Mouse (Mus musculus) limb, embryonic 15.5 days (tissue): ENCODE measurements around the gene Chrnb2. TPM values are rescaled to one million over a fixed set of nuclear protein-coding genes. Genes with fewer than 3 reads are reported as not detected.

Experiments used
- ATAC-seq: fragments of 200-750 bp; cut with Nextera tagmentation; 2 replicates; pipeline ENCODE4 v1.8.0; 2017; ENCODE audit warnings: low read depth, moderate TSS enrichment; ENCODE audit not compliant: insufficient number of reproducible peaks, low FRiP score, low TSS enrichment
- H3K27ac ChIP-seq: fragments of 300-500 bp; sonication (generic); 2 replicates; pipeline ENCODE4 v1.5.1; 2015; ENCODE audit warnings: moderate library complexity, mild to moderate bottlenecking, inconsistent platforms
- H3K27me3 ChIP-seq: fragments of 300-500 bp; sonication (generic); 2 replicates; pipeline ENCODE4 v1.6.1; 2015; ENCODE audit warnings: inconsistent platforms
- H3K36me3 ChIP-seq: fragments of 300-500 bp; sonication (generic); 2 replicates; pipeline ENCODE4 v1.6.1; 2015; ENCODE audit warnings: inconsistent platforms
- H3K4me1 ChIP-seq: fragments of 300-500 bp; sonication (generic); 2 replicates; pipeline ENCODE4 v1.6.1; 2015; ENCODE audit warnings: inconsistent platforms
- H3K4me2 ChIP-seq: fragments of 300-500 bp; sonication (generic); 2 replicates; pipeline ENCODE4 v1.6.1; 2015; ENCODE audit warnings: mild to moderate bottlenecking, inconsistent platforms
- H3K4me3 ChIP-seq: fragments of 300-500 bp; sonication (generic); 2 replicates; pipeline ENCODE4 v1.5.1; 2015; ENCODE audit warnings: mild to moderate bottlenecking, inconsistent platforms
- H3K9ac ChIP-seq: fragments of 300-500 bp; sonication (generic); 2 replicates; pipeline ENCODE4 v1.6.1; 2015; ENCODE audit warnings: inconsistent platforms
- H3K9me3 ChIP-seq: fragments of 300-500 bp; sonication (generic); 2 replicates; pipeline ENCODE4 v1.6.1; 2016; ENCODE audit warnings: inconsistent platforms
- WGBS: fragments of 180-500 bp; shearing (Covaris S2); methylation state at CpG from one replicate; pipeline ENCODE4 v1.1.7; 2015; 5-methylcytosine and 5-hydroxymethylcytosine counted together
- polyA plus RNA-seq: library from polyadenylated mRNA; unstranded; fragments of >200 nt; fragmentation: Nextera tagmentation; extraction: Ambion mirVana; gene quantifications from 2 replicates; pipeline ENCODE4 v1.2.1, GENCODE M21; 2015

Chrnb2 gene
- polyA plus RNA-seq: 0.22 and 0.37 TPM in 2 replicates

- peaks cover 27% of the 10 kb centered on the region for H3K27me3 ChIP-seq
- ATAC-seq: peak; percentile 83
- no peaks in the 10 kb centered on the region for H3K9me3 ChIP-seq
- WGBS: under 1% methylated on average over 36 of the region's 36 CpGs
- H3K4me2 ChIP-seq: peak within 1 kb of the TSS; percentile 37
- no peak within 1 kb of the TSS for H3K27ac ChIP-seq
- H3K4me3 ChIP-seq: 0 out of 2 replicates have a peak within 1 kb of the TSS, but pooled peaks have one; percentile 13
- no peak within 1 kb of the TSS for H3K9ac ChIP-seq
- H3K36me3 ChIP-seq: no peaks in the 10 kb centered on the region
- peaks cover 8% of the 10 kb centered on the region for H3K4me1 ChIP-seq
These were observed at the start of gene Chrnb2 for GRCm38 (mm10) chr3:89764119-89764724. Gene Chrnb2 (minus strand): TSS chr3:89764632.

GRCm38 (mm10) chr3:89814051-89814450 lies 49.6 kb upstream of the Chrnb2 start:
- Histone ChIP-seq H3K27ac (no peak overlapping the region), H3K9ac (no peak overlapping the region), H3K36me3 (no peaks in the 10 kb centered on the region), H3K4me2 (no peak overlapping the region), H3K9me3 (no peaks in the 10 kb centered on the region), H3K4me3 (no peak overlapping the region), H3K27me3 (peaks cover 6% of the 10 kb centered on the region; the same call in 1 of the 2 replicates), H3K4me1 (no peaks in the 10 kb centered on the region)
- ATAC-seq: no peak
- WGBS: 76% methylated on average over 7 of the region's 7 CpGs

- H3K9ac ChIP-seq: no peak overlapping the region
- no peak for ATAC-seq
- H3K4me1 ChIP-seq: no peaks in the 10 kb centered on the region
- no peaks in the 10 kb centered on the region for H3K36me3 ChIP-seq
- no peak overlapping the region for H3K4me2 ChIP-seq
- H3K27ac ChIP-seq: no peak overlapping the region
- no peaks in the 10 kb centered on the region for H3K9me3 ChIP-seq
- H3K4me3 ChIP-seq: no peak overlapping the region
- H3K27me3 ChIP-seq: peaks cover 4% of the 10 kb centered on the region; the same call in 1 of the 2 replicates
- WGBS: 67% methylated on average over 3 of the region's 3 CpGs
These were observed 47.7 kb upstream of the Chrnb2 start for GRCm38 (mm10) chr3:89812166-89812565.

GRCm38 (mm10) chr3:89810841-89811240 lies 46.4 kb upstream of the Chrnb2 start:
- H3K9me3 ChIP-seq: no peaks in the 10 kb centered on the region
- no peaks in the 10 kb centered on the region for H3K36me3 ChIP-seq
- peaks cover 4% of the 10 kb centered on the region; the same call in 1 of the 2 replicates for H3K27me3 ChIP-seq
- no peak overlapping the region for H3K4me2 ChIP-seq
- ATAC-seq: no peak
- H3K9ac ChIP-seq: no peak overlapping the region
- no peaks in the 10 kb centered on the region for H3K4me1 ChIP-seq
- H3K4me3 ChIP-seq: no peak overlapping the region
- H3K27ac ChIP-seq: no peak overlapping the region

- Histone ChIP-seq H3K9ac (no peak overlapping the region), H3K4me3 (no peak overlapping the region), H3K27ac (no peak overlapping the region), H3K4me2 (no peak overlapping the region), H3K27me3 (peaks cover 4% of the 10 kb centered on the region; the same call in 1 of the 2 replicates), H3K9me3 (no peaks in the 10 kb centered on the region), H3K36me3 (no peaks in the 10 kb centered on the region), H3K4me1 (no peaks in the 10 kb centered on the region)
- WGBS: 41% methylated on average over 9 of the region's 9 CpGs
- no peak for ATAC-seq
These were observed 44.2 kb upstream of the Chrnb2 start for GRCm38 (mm10) chr3:89808638-89809037.

- no peak for ATAC-seq
- 68% methylated on average over 5 of the region's 5 CpGs for WGBS
- no peaks in the 10 kb centered on the region; the same call in 1 of the 2 replicates for H3K27me3 ChIP-seq
- no peak overlapping the region for H3K27ac ChIP-seq
- H3K4me1 ChIP-seq: no peaks in the 10 kb centered on the region
- H3K4me2 ChIP-seq: no peak overlapping the region
- no peak overlapping the region for H3K4me3 ChIP-seq
- no peak overlapping the region for H3K9ac ChIP-seq
- H3K9me3 ChIP-seq: no peaks in the 10 kb centered on the region
- no peaks in the 10 kb centered on the region for H3K36me3 ChIP-seq
These were observed 43.4 kb upstream of the Chrnb2 start for GRCm38 (mm10) chr3:89807881-89808280.

- H3K36me3 ChIP-seq: no peaks in the 10 kb centered on the region
- no peak overlapping the region for H3K4me3 ChIP-seq
- ATAC-seq: no peak
- H3K27ac ChIP-seq: no peak overlapping the region
- H3K4me2 ChIP-seq: no peak overlapping the region
- no peaks in the 10 kb centered on the region for H3K27me3 ChIP-seq
- WGBS: 92% methylated on average over 3 of the region's 3 CpGs
- H3K4me1 ChIP-seq: no peaks in the 10 kb centered on the region
- H3K9me3 ChIP-seq: no peaks in the 10 kb centered on the region
- H3K9ac ChIP-seq: no peak overlapping the region
These were observed 42.7 kb upstream of the Chrnb2 start for GRCm38 (mm10) chr3:89807171-89807570.

GRCm38 (mm10) chr3:89806751-89807150 lies 42.3 kb upstream of the Chrnb2 start:
- no peaks in the 10 kb centered on the region for H3K27me3 ChIP-seq
- ATAC-seq: no peak
- no peak overlapping the region for H3K4me3 ChIP-seq
- no peaks in the 10 kb centered on the region for H3K36me3 ChIP-seq
- no peaks in the 10 kb centered on the region for H3K4me1 ChIP-seq
- no peak overlapping the region for H3K9ac ChIP-seq
- WGBS: 90% methylated on average over 2 of the region's 2 CpGs
- no peak overlapping the region for H3K27ac ChIP-seq
- no peak overlapping the region for H3K4me2 ChIP-seq
- H3K9me3 ChIP-seq: no peaks in the 10 kb centered on the region

GRCm38 (mm10) chr3:89805179-89805578 lies 40.7 kb upstream of the Chrnb2 start:
- Histone ChIP-seq H3K4me3 (no peak overlapping the region), H3K36me3 (no peaks in the 10 kb centered on the region), H3K9ac (no peak overlapping the region), H3K4me2 (no peak overlapping the region), H3K4me1 (no peaks in the 10 kb centered on the region), H3K27me3 (no peaks in the 10 kb centered on the region), H3K27ac (no peak overlapping the region), H3K9me3 (no peaks in the 10 kb centered on the region)
- ATAC-seq: no peak
- WGBS: 57% methylated on average over 4 of the region's 4 CpGs

- no peaks in the 10 kb centered on the region for H3K9me3 ChIP-seq
- H3K4me1 ChIP-seq: peaks cover 4% of the 10 kb centered on the region
- WGBS: 78% methylated on average over 15 of the region's 15 CpGs
- no peak overlapping the region for H3K4me2 ChIP-seq
- H3K27ac ChIP-seq: no peak overlapping the region
- ATAC-seq: no peak
- no peak overlapping the region for H3K9ac ChIP-seq
- no peaks in the 10 kb centered on the region for H3K27me3 ChIP-seq
- no peaks in the 10 kb centered on the region for H3K36me3 ChIP-seq
- H3K4me3 ChIP-seq: no peak overlapping the region
These were observed 38.4 kb upstream of the Chrnb2 start for GRCm38 (mm10) chr3:89802876-89803275.

- Histone ChIP-seq H3K4me1 (peaks cover 4% of the 10 kb centered on the region), H3K36me3 (no peaks in the 10 kb centered on the region), H3K4me3 (no peak overlapping the region), H3K9me3 (no peaks in the 10 kb centered on the region), H3K27ac (no peak overlapping the region), H3K9ac (no peak overlapping the region), H3K4me2 (no peak overlapping the region), H3K27me3 (no peaks in the 10 kb centered on the region)
- 10% methylated on average over 3 of the region's 3 CpGs for WGBS
- no peak for ATAC-seq
These were observed 37.0 kb upstream of the Chrnb2 start for GRCm38 (mm10) chr3:89801507-89801847.

- H3K36me3 ChIP-seq: no peaks in the 10 kb centered on the region
- no peak for ATAC-seq
- no peaks in the 10 kb centered on the region for H3K27me3 ChIP-seq
- no peak overlapping the region for H3K27ac ChIP-seq
- no peak overlapping the region for H3K4me2 ChIP-seq
- no peak overlapping the region for H3K4me3 ChIP-seq
- peaks cover 4% of the 10 kb centered on the region for H3K4me1 ChIP-seq
- no peaks in the 10 kb centered on the region for H3K9me3 ChIP-seq
- no peak overlapping the region for H3K9ac ChIP-seq
- WGBS: 63% methylated on average over 5 of the region's 5 CpGs
These were observed 36.5 kb upstream of the Chrnb2 start for GRCm38 (mm10) chr3:89800774-89801506.
